Mouse (Mus musculus) gastrocnemius, postnatal 10 days (tissue): Measurements from ENCODE around the gene Cdh4. TPM values are rescaled to one million over a fixed set of nuclear protein-coding genes. Genes with fewer than 3 reads are reported as not detected.
A peak's percentile ranks its signal among the peaks of the same experiment; 100 is the strongest.

Experiments used
- DNase-seq: peaks from one replicate; pipeline ENCODE4 v3.0.0; 2021; ENCODE audit warnings: mixed read lengths
- total RNA-seq, 2 experiments: library from RNA; stranded (reverse); gene quantifications; 2 replicates each; pipeline ENCODE4 v1.2.3; 2021

The Cdh4 gene
- total RNA-seq, 2 experiments from 2014 or later = 3.2 to 3.3 TPM

GRCm38 (mm10) chr2:179687243-179687681 lies 245.0 kb downstream of the Cdh4 start:
- no peak for DNase-seq

GRCm38 (mm10) chr2:179688976-179689375 lies 246.7 kb downstream of the Cdh4 start:
- DNase-seq = no peak

GRCm38 (mm10) chr2:179689761-179690160 lies 247.5 kb downstream of the Cdh4 start:
- no peak for DNase-seq

GRCm38 (mm10) chr2:179690571-179690970 lies 248.3 kb downstream of the Cdh4 start:
- DNase-seq = no peak

- no peak for DNase-seq
Measured at GRCm38 (mm10) chr2:179694936-179695335, 252.7 kb downstream of the Cdh4 start.

GRCm38 (mm10) chr2:179697601-179698000 lies 255.4 kb downstream of the Cdh4 start:
- no peak for DNase-seq

- no peak for DNase-seq
Measured at GRCm38 (mm10) chr2:179698196-179698985, 256.2 kb downstream of the Cdh4 start.

GRCm38 (mm10) chr2:179705043-179705442 lies 262.8 kb downstream of the Cdh4 start:
- no peak for DNase-seq

GRCm38 (mm10) chr2:179705461-179705860 lies 263.2 kb downstream of the Cdh4 start:
- DNase-seq = no peak

- no peak for DNase-seq
Measured at GRCm38 (mm10) chr2:179706616-179707015, 264.4 kb downstream of the Cdh4 start.

GRCm38 (mm10) chr2:179709111-179709510 lies 266.9 kb downstream of the Cdh4 start:
- no peak for DNase-seq

GRCm38 (mm10) chr2:179712690-179713089 lies 270.5 kb downstream of the Cdh4 start:
- no peak for DNase-seq

GRCm38 (mm10) chr2:179713326-179713725 lies 271.1 kb downstream of the Cdh4 start:
- no peak for DNase-seq

- DNase-seq = no peak
Measured at GRCm38 (mm10) chr2:179714145-179714544, 271.9 kb downstream of the Cdh4 start.

- no peak for DNase-seq
Measured at GRCm38 (mm10) chr2:179715375-179715774, 273.1 kb downstream of the Cdh4 start.

GRCm38 (mm10) chr2:179720366-179720765 lies 278.1 kb downstream of the Cdh4 start:
- no peak for DNase-seq

- no peak for DNase-seq
Measured at GRCm38 (mm10) chr2:179721534-179722516, 279.6 kb downstream of the Cdh4 start.

GRCm38 (mm10) chr2:179722776-179723386 lies 280.6 kb downstream of the Cdh4 start:
- DNase-seq = no peak

GRCm38 (mm10) chr2:179723401-179723800 lies 281.2 kb downstream of the Cdh4 start:
- DNase-seq = no peak

GRCm38 (mm10) chr2:179729002-179729401 lies 286.8 kb downstream of the Cdh4 start:
- peak; percentile 31 for DNase-seq

GRCm38 (mm10) chr2:179729802-179730201 lies 287.6 kb downstream of the Cdh4 start:
- DNase-seq = no peak

GRCm38 (mm10) chr2:179733141-179733831 lies 291.1 kb downstream of the Cdh4 start:
- no peak for DNase-seq
